Mouse (Mus musculus) CH12.LX (cell line): ENCODE data around the gene Gdf9. TPM values are rescaled to one million over a fixed set of nuclear protein-coding genes. Genes with fewer than 3 reads are reported as not detected.
A peak's percentile ranks its signal among the peaks of the same experiment; 100 is the strongest.

Experiments used
- DNase-seq: peaks from one replicate; pipeline ENCODE4 v3.0.0-alpha.2; 2013; ENCODE audit errors: extremely low read depth
- H3K27ac ChIP-seq: 2 replicates; pipeline ENCODE4 v1.5.1; 2012; ENCODE audit warnings: low read depth, mild to moderate bottlenecking, control low read depth, moderate library complexity; ENCODE audit not compliant: insufficient read depth
- H3K27me3 ChIP-seq: replicated peaks from 2 replicates; pipeline ENCODE3; 2012; ENCODE audit warnings: inconsistent platforms
- H3K36me3 ChIP-seq, 2 experiments: replicated peaks in 1 of 2; 2 replicates each; pipeline versions ENCODE3 to v1.6.1; 2012; ENCODE audit warnings: inconsistent platforms in 1 of 2, low read length in 1 of 2, mild to moderate bottlenecking in 1 of 2, mixed read lengths in 1 of 2, moderate library complexity in 1 of 2; ENCODE audit not compliant: control insufficient read depth in 1 of 2, insufficient read depth in 1 of 2
- H3K4me1 ChIP-seq, 2 experiments: 2 replicates each; pipeline ENCODE4 v1.6.1; 2012; ENCODE audit warnings: inconsistent platforms in 1 of 2, moderate library complexity in 1 of 2; ENCODE audit not compliant: insufficient read depth in 2 of 2, control insufficient read depth in 1 of 2
- H3K4me2 ChIP-seq: 2 replicates; pipeline ENCODE4 v1.6.1; 2012; ENCODE audit warnings: low read depth, mild to moderate bottlenecking, control low read depth; ENCODE audit not compliant: poor library complexity, insufficient read depth, severe bottlenecking
- H3K4me3 ChIP-seq, 3 experiments: fragments of 150-350 bp in 1 of 3; sonication (generic) in 1 of 3; replicated peaks in 1 of 3; 2 replicates each; pipeline versions ENCODE3 to v1.5.1; 2011 to 2012; ENCODE audit warnings: low read depth in 2 of 3, low read length in 2 of 3, mild to moderate bottlenecking in 2 of 3, moderate library complexity in 2 of 3, control low read depth in 1 of 3, improper control_type of control experiment in 1 of 3, inconsistent platforms in 1 of 3, mixed read lengths in 1 of 3; ENCODE audit not compliant: poor library complexity in 1 of 3
- H3K79me2 ChIP-seq: replicated peaks from 2 replicates; pipeline ENCODE4 v1.6.1; 2012; ENCODE audit warnings: mild to moderate bottlenecking, moderate library complexity; ENCODE audit not compliant: control insufficient read depth, poor library complexity, insufficient read depth, severe bottlenecking; ENCODE audit errors: extremely low read depth
- H3K9ac ChIP-seq: 2 replicates; pipeline ENCODE4 v1.6.1; 2012; ENCODE audit warnings: low read depth, mild to moderate bottlenecking, control low read depth, moderate library complexity; ENCODE audit not compliant: insufficient read depth
- H3K9me3 ChIP-seq: replicated peaks from 2 replicates; pipeline ENCODE3; 2012; ENCODE audit warnings: low read length, inconsistent platforms, mixed read lengths
- BHLHE40 ChIP-seq: IDR thresholded peaks from 2 replicates; pipeline ENCODE4 v1.6.1; 2011; ENCODE audit warnings: mild to moderate bottlenecking, low read depth, low read length, improper control_type of control experiment
- CTCF ChIP-seq, 2 experiments: IDR thresholded peaks in 1 of 2; conservative IDR thresholded peaks in 1 of 2; 2 replicates each; pipeline ENCODE4 v1.5.1; 2011 to 2012; ENCODE audit warnings: low read depth in 2 of 2, low read length in 2 of 2, improper control_type of control experiment in 1 of 2, inconsistent platforms in 1 of 2, mild to moderate bottlenecking in 1 of 2, moderate library complexity in 1 of 2
- E2F4 ChIP-seq: IDR thresholded peaks from 2 replicates; pipeline ENCODE4 v1.6.1; 2011; ENCODE audit warnings: low read depth, low read length, improper control_type of control experiment; ENCODE audit not compliant: insufficient replicate concordance
- ELF1 ChIP-seq: IDR thresholded peaks from 2 replicates; pipeline ENCODE4 v1.6.1; 2014; ENCODE audit warnings: low read depth, mild to moderate bottlenecking, inconsistent platforms, low read length, improper control_type of control experiment
- GABPA ChIP-seq: IDR thresholded peaks from 2 replicates; pipeline ENCODE4 v1.6.1; 2012; ENCODE audit warnings: low read depth, low read length, improper control_type of control experiment, inconsistent platforms; ENCODE audit not compliant: insufficient replicate concordance
- HCFC1 ChIP-seq: IDR thresholded peaks from 2 replicates; pipeline ENCODE4 v1.6.1; 2012; ENCODE audit warnings: low read depth, mild to moderate bottlenecking, inconsistent platforms, low read length, improper control_type of control experiment
- IRF4 ChIP-seq: IDR thresholded peaks from 2 replicates; pipeline ENCODE4 v1.6.1; 2014; ENCODE audit warnings: low read depth, mild to moderate bottlenecking, inconsistent platforms, low read length, improper control_type of control experiment
- MAX ChIP-seq: IDR thresholded peaks from 2 replicates; pipeline ENCODE4 v1.6.1; 2011; ENCODE audit warnings: low read length, improper control_type of control experiment
- MXI1 ChIP-seq: IDR thresholded peaks from 2 replicates; pipeline ENCODE4 v1.6.1; 2011; ENCODE audit warnings: mild to moderate bottlenecking, low read depth, low read length, improper control_type of control experiment
- MYC ChIP-seq: IDR thresholded peaks from 2 replicates; pipeline ENCODE4 v1.6.1; 2011; ENCODE audit warnings: low read depth, mild to moderate bottlenecking, improper control_type of control experiment, low read length
- NELFE ChIP-seq: IDR thresholded peaks from 2 replicates; pipeline ENCODE4 v1.6.1; 2011; ENCODE audit warnings: low read depth, low read length, improper control_type of control experiment
- NRF1 ChIP-seq: IDR thresholded peaks from 2 replicates; pipeline ENCODE4 v1.6.1; 2014; ENCODE audit warnings: low read depth, mild to moderate bottlenecking, inconsistent platforms, low read length, improper control_type of control experiment, moderate library complexity
- PAX5 ChIP-seq: IDR thresholded peaks from 2 replicates; pipeline ENCODE4 v1.6.1; 2012; ENCODE audit warnings: low read length, inconsistent platforms, mixed read lengths
- POLR2A ChIP-seq: IDR thresholded peaks from 2 replicates; pipeline ENCODE4 v1.6.1; 2011; ENCODE audit warnings: low read depth, mild to moderate bottlenecking, improper control_type of control experiment, low read length
- RAD21 ChIP-seq: IDR thresholded peaks from 2 replicates; pipeline ENCODE4 v1.6.1; 2011; ENCODE audit warnings: low read depth, mild to moderate bottlenecking, low read length, improper control_type of control experiment, moderate library complexity
- SIN3A ChIP-seq: IDR thresholded peaks from 2 replicates; pipeline ENCODE4 v1.6.1; 2012; ENCODE audit warnings: low read length, improper control_type of control experiment, inconsistent platforms
- SMC3 ChIP-seq: IDR thresholded peaks from 2 replicates; pipeline ENCODE4 v1.6.1; 2011; ENCODE audit warnings: low read depth, low read length, improper control_type of control experiment
- UBTF ChIP-seq: IDR thresholded peaks from 2 replicates; pipeline ENCODE4 v1.6.1; 2012; ENCODE audit warnings: low read depth, mild to moderate bottlenecking, inconsistent platforms, low read length, improper control_type of control experiment, moderate library complexity
- USF1 ChIP-seq: IDR thresholded peaks from 2 replicates; pipeline ENCODE4 v1.6.1; 2014; ENCODE audit warnings: low read depth, mild to moderate bottlenecking, inconsistent platforms, low read length, improper control_type of control experiment
- USF2 ChIP-seq: conservative IDR thresholded peaks from 2 replicates; pipeline ENCODE4 v1.6.1; 2011; ENCODE audit warnings: low read depth, low read length, improper control_type of control experiment
- ZC3H11A ChIP-seq: IDR thresholded peaks from 2 replicates; pipeline ENCODE4 v1.6.1; 2012; ENCODE audit warnings: low read depth, mild to moderate bottlenecking, inconsistent platforms, low read length, improper control_type of control experiment
- ZKSCAN1 ChIP-seq: IDR thresholded peaks from 2 replicates; pipeline ENCODE4 v1.6.1; 2012; ENCODE audit warnings: low read depth, inconsistent platforms, low read length, improper control_type of control experiment, borderline replicate concordance
- ZMIZ1 ChIP-seq: IDR thresholded peaks from 2 replicates; pipeline ENCODE4 v1.6.1; 2012; ENCODE audit warnings: low read depth, mild to moderate bottlenecking, inconsistent platforms, low read length, improper control_type of control experiment
- ZNF384 ChIP-seq: IDR thresholded peaks from 2 replicates; pipeline ENCODE4 v1.6.1; 2012; ENCODE audit warnings: low read depth, low read length, improper control_type of control experiment, inconsistent platforms
- dilution Hi-C: fragments of 300-500 bp; cut with MboI; formaldehyde crosslinking; loops from 2 replicates; pipeline ENCODE4 v1.14.3; 2020; ENCODE audit warnings: low sequenced_read_pairs; ENCODE audit not compliant: extremely low pct_unique_long_range_greater_than_20kb, extremely low pct_ligation_motif_present
- in situ Hi-C: fragments of 300-500 bp; cut with MboI; formaldehyde crosslinking; loops from 3 replicates; pipeline ENCODE4 v1.14.3; 2019; ENCODE audit warnings: low sequenced_read_pairs, low pct_ligation_motif_present, low pct_unique_long_range_greater_than_20kb, mixed read lengths
- polyA plus RNA-seq: library from polyadenylated mRNA; unstranded; fragments of >175 nt; gene quantifications from 2 replicates; pipeline ENCODE4 v1.2.1, GENCODE M21; 2012; ENCODE audit warnings: low read depth; ENCODE audit not compliant: insufficient read length
- total RNA-seq, 2 experiments: library from RNA; depleted of rRNA; stranded (reverse); fragments of 300-350 nt in 1 of 2; fragments of >200 nt in 1 of 2; gene quantifications; 2 replicates each; pipeline ENCODE4 v1.2.3; 2012 to 2014

The Gdf9 gene
- total and polyA plus RNA-seq, 3 experiments: 0.13 to 0.16 TPM; not detected in 1

- no peaks in the 10 kb centered on the region for H3K9me3 ChIP-seq
- no peak overlapping the region for H3K4me3 ChIP-seq
- TF ChIP-seq SIN3A (no peak), MAX (peak; percentile 70; the same call in 1 of the 2 replicates), ZNF384 (no peak), PAX5 (no peak), GABPA (no peak), USF1 (no peak), ZKSCAN1 (no peak), E2F4 (no peak), POLR2A (0 out of 2 replicates have a peak, but pooled peaks have one; percentile 21), IRF4 (no peak), SMC3 (peak; percentile 58), BHLHE40 (no peak), MXI1 (no peak), ELF1 (no peak), HCFC1 (no peak), USF2 (no peak), UBTF (no peak), CTCF (conservative IDR thresholded peaks at IDR 0.05 in 1 of 2, IDR thresholded peaks at IDR 0.05 in 1 of 2; ENCODE audit: low read depth in 2 of 2, low read length in 2 of 2) (peak in 1 of 2 experiments; percentile 94; a peak in 2 of 4 replicates), ZMIZ1 (no peak), NELFE (no peak), NRF1 (no peak), RAD21 (peak; percentile 47), MYC (peak; percentile 93), ZC3H11A (no peak)
- 0 out of 4 replicates have a peak, but pooled peaks cover 0 to 2% of the 10 kb centered on the region in 2 experiments for H3K4me1 ChIP-seq
- in situ Hi-C loops: no loop called here
- H3K4me2 ChIP-seq: no peak overlapping the region; the same call in 1 of the 2 replicates
- peak; percentile 38 for DNase-seq
- H3K27me3 ChIP-seq: no peaks in the 10 kb centered on the region
- no peaks in the 10 kb centered on the region for H3K79me2 ChIP-seq
- dilution Hi-C loops: no loop called here
- H3K27ac ChIP-seq: no peak overlapping the region
- no peak overlapping the region for H3K9ac ChIP-seq
- no peaks in the 10 kb centered on the region for H3K36me3 ChIP-seq
Measured at GRCm38 (mm10) chr11:53443861-53444260, 13.0 kb downstream of the Gdf9 start.
